Mouse (Mus musculus): ENCODE data around the gene Peg3. TPM values are rescaled to one million over a fixed set of nuclear protein-coding genes. Genes with fewer than 3 reads are reported as not detected.

The Peg3 gene
- 0.29 and 1.3 TPM in 2 replicates for polyA plus RNA-seq (2012; rRNA removed)

DNA sequence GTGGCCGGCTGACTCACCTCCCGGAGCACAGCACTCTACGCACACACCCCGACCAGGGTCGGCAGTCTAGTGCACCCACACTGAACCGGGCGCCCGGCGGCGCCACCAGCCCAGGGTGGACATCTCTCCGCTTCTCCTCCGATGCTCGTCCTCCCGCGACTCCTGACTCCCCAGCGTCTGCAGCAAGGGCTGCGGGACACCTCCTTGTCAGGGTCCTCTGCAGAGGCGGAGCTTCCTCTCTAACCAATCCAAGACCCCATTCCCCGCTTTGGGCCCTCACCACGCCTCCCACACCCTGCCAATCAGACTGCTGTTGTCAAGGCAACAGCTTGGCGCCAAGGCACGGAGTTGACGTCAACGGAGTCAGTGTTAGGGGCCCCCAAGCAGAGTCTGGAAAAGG is at the start of gene Peg3, which contains the start of gene Usp29:
Gene Peg3, minus strand, starts transcription at position 191 of the 400 bp plus-strand sequence.
Gene Usp29, plus strand, starts transcription at position 338 of the 400 bp plus-strand sequence.

DNA sequence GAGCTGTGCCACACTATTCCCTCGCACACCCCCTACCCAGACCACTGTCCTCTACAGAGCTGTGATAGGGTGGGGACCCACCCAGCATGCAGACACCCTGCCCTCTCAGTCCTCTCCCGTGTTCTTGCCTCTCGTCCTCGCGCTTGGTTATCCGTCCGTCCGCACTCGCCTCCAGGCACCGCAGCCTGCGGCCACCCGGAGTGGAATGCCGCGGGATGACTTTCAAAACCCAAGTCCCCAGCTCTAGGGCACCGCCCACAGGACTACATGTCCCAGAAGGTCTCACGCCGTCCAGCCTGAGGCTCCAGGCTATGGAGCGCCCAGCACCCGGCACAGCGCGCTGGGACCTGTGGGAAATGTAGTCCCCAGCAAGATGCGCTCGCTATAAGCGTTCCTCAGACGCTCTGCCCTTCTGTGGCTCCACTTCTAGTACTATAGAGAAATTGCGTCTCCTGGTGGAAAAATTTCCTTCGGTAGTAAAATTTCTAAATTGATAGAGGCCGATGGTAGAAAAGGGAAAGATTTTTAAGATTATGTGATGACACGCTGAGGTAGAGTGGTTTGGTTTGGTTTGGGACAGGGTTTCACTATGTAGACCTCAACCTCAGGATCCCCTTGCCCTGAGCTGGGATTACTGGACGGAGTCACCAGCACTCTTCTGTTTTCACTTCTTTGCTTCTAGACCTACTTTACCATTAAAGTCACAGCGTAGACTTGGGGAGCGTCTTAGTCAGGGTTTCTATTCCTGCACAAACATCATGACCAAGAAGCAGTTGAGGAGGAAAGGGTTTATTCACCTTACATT is 33.8 kb downstream of the Peg3 start, which contains the start of gene Zim1:
Gene Zim1, minus strand, starts transcription at position 210 of the 805 bp plus-strand sequence.

Other genes with a start within 250 kb of the Peg3 start
- gene Olfr5, start 243.5 kb downstream of the Peg3 start, polyA plus RNA-seq (2012; rRNA removed): not detected in 2 replicates
- gene Olfr1347, start 230.7 kb downstream of the Peg3 start, polyA plus RNA-seq (2012; rRNA removed): not detected in 2 replicates
- not detected in 2 replicates for gene Olfr1348, start 221.7 kb downstream of the Peg3 start, polyA plus RNA-seq (2012; rRNA removed)
- gene Olfr1349, start 207.5 kb downstream of the Peg3 start, polyA plus RNA-seq (2012; rRNA removed): not detected in 2 replicates
- not detected in 2 replicates for gene Olfr1350, start 165.6 kb downstream of the Peg3 start, polyA plus RNA-seq (2012; rRNA removed)
- gene Zim1, start 34.0 kb downstream of the Peg3 start, polyA plus RNA-seq (2012; rRNA removed): 0.02 TPM in 1 of 2 replicates, not detected in the other
- 0.10 TPM in 2 replicates for gene Usp29, start 147 bp upstream of the Peg3 start, polyA plus RNA-seq (2012; rRNA removed)

Measured in stomach, adult 2 months (tissue).